8 mouse cellular contexts compared by ENCODE assay signal in genomic region chr2:163914107-163914506, GRCm38 (mm10). TPM values are rescaled to one million over a fixed set of nuclear protein-coding genes. Genes with fewer than 3 reads are reported as not detected.
A peak's percentile ranks its signal among the peaks of the same experiment; 100 is the strongest.
DNase-seq lines count a peak whose midpoint lies in the region; ATAC-seq lines count a peak whose summit lies in the region.

No protein-coding gene starts in this region.

- H3K36me3 ChIP-seq in embryonic facial prominence, embryonic 12.5 days, result no peaks in the 10 kb centered on the region
- H3K36me3 ChIP-seq in midbrain, embryonic 12.5 days, result no peaks in the 10 kb centered on the region

- H3K27ac ChIP-seq in embryonic facial prominence, embryonic 12.5 days, result no peak overlapping the region
- H3K27ac ChIP-seq in midbrain, embryonic 12.5 days (replicated peaks), result 0 out of 2 replicates have a peak overlapping the region, but pooled peaks have one; percentile 15

- H3K9me3 ChIP-seq in embryonic facial prominence, embryonic 12.5 days, result no peaks in the 10 kb centered on the region
- H3K9me3 ChIP-seq in midbrain, embryonic 12.5 days, result no peaks in the 10 kb centered on the region

- peak; percentile 40 for DNase-seq in ZHBTc4 (ENCODE audit: low read depth, low spot score)
- DNase-seq in layer of hippocampus, adult 11-12 months (ENCODE audit: low spot score), result peak; percentile 79
- DNase-seq in thymus, postnatal 0 days (ENCODE audit: low spot score), result no peak
- DNase-seq in heart, postnatal 36 days, result no peak
- DNase-seq in urinary bladder, postnatal 36 days (ENCODE audit: low spot score in 2 of 2), result no peak
- no peak for DNase-seq in natural killer cell, adult 2 months (ENCODE audit: low spot score in 2 of 2)

- under 1% methylated on average over 10 of the region's 10 CpGs for WGBS in embryonic facial prominence, embryonic 12.5 days
- WGBS in midbrain, embryonic 12.5 days, result 2% methylated on average over 10 of the region's 10 CpGs

- H3K9ac ChIP-seq in embryonic facial prominence, embryonic 12.5 days, result no peak overlapping the region
- no peak overlapping the region for H3K9ac ChIP-seq in midbrain, embryonic 12.5 days (replicated peaks)

- ATAC-seq in embryonic facial prominence, embryonic 12.5 days (ENCODE audit: insufficient number of reproducible peaks, insufficient read depth, low FRiP score, low TSS enrichment), result peak; percentile 29; the same call in 1 of the 2 replicates
- peak; percentile 66 for ATAC-seq in midbrain, embryonic 12.5 days (ENCODE audit: low FRiP score, low read depth)

- peak overlapping the region; percentile 9; the same call in 1 of the 2 replicates for H3K4me2 ChIP-seq in embryonic facial prominence, embryonic 12.5 days (replicated peaks)
- H3K4me2 ChIP-seq in midbrain, embryonic 12.5 days (replicated peaks), result peak overlapping the region; percentile 33

- intact Hi-C loops in heart, postnatal 36 days (cut with DNase I), result loop anchor here (5.0 kb wide), 1 partner anchor 57 kb away; no protein-coding TSS in a partner anchor

- no peak overlapping the region for H3K4me3 ChIP-seq in embryonic facial prominence, embryonic 12.5 days
- no peak overlapping the region for H3K4me3 ChIP-seq in midbrain, embryonic 12.5 days

- peaks cover 48% of the 10 kb centered on the region for H3K27me3 ChIP-seq in embryonic facial prominence, embryonic 12.5 days
- peaks cover 48% of the 10 kb centered on the region for H3K27me3 ChIP-seq in midbrain, embryonic 12.5 days

- peaks cover 12% of the 10 kb centered on the region for H3K4me1 ChIP-seq in embryonic facial prominence, embryonic 12.5 days
- peaks cover 20% of the 10 kb centered on the region for H3K4me1 ChIP-seq in midbrain, embryonic 12.5 days

RNA-seq across cellular contexts. Expression of gene Rims4, which starts 4.4 kb away (rescaled TPM):
- polyA plus RNA-seq in embryonic facial prominence, embryonic 12.5 days (2016; fragmentation: Nextera tagmentation; extraction: Ambion mirVana), result 0.73 and 0.87 TPM in 2 replicates
- polyA plus RNA-seq in midbrain, embryonic 12.5 days (2016; fragmentation: Nextera tagmentation; extraction: Ambion mirVana), result 4.4 and 5.8 TPM in 2 replicates
- polyA plus RNA-seq in thymus, postnatal 0 days (2015; fragmentation: Nextera tagmentation; extraction: Ambion mirVana), result not detected in 2 replicates
- total RNA-seq in heart, postnatal 36 days (2021), result under 1 TPM; 0.50 to 0.62 TPM

Comparison
In these comparisons a context has a peak if more than half of its experiments do, and no peak if none do; other contexts are left out.
1. DNase-seq: peak in ZHBTc4 (single experiment) and layer of hippocampus, adult 11-12 months (single experiment); none in thymus, postnatal 0 days (single experiment), heart, postnatal 36 days (0 of 2), urinary bladder, postnatal 36 days (0 of 2) and natural killer cell, adult 2 months (0 of 2).